Mouse (Mus musculus) spleen, adult 2 months (tissue): ENCODE results near the gene Creg2. TPM values are rescaled to one million over a fixed set of nuclear protein-coding genes. Genes with fewer than 3 reads are reported as not detected.

Experiments used
- DNase-seq, 2 experiments: peaks; one replicate each; pipeline versions ENCODE4 v3.0.0 to v3.0.0-alpha.2; 2012 to 2021; ENCODE audit warnings: low spot score in 2 of 2, low read depth in 1 of 2
- H3K27ac ChIP-seq: fragments of 200-500 bp; 2 replicates; pipeline ENCODE4 v1.5.1; 2012; ENCODE audit warnings: low read length, inconsistent platforms; ENCODE audit not compliant: insufficient read depth
- H3K27me3 ChIP-seq: fragments of 200-500 bp; 2 replicates; pipeline ENCODE4 v1.6.1; 2012; ENCODE audit warnings: mild to moderate bottlenecking, moderate library complexity, low read length, inconsistent platforms; ENCODE audit not compliant: control insufficient read depth, insufficient read depth
- H3K36me3 ChIP-seq: fragments of 200-500 bp; 2 replicates; pipeline ENCODE4 v1.6.1; 2012; ENCODE audit warnings: mild to moderate bottlenecking, low read length, inconsistent platforms; ENCODE audit not compliant: control insufficient read depth, insufficient read depth
- H3K4me1 ChIP-seq: fragments of 200-500 bp; 2 replicates; pipeline ENCODE4 v1.6.1; 2011; ENCODE audit warnings: inconsistent platforms; ENCODE audit not compliant: control insufficient read depth, insufficient read depth, insufficient read length
- H3K4me3 ChIP-seq: fragments of 200-500 bp; 2 replicates; pipeline ENCODE4 v1.5.1; 2011; ENCODE audit warnings: mild to moderate bottlenecking, inconsistent platforms; ENCODE audit not compliant: insufficient read depth, insufficient read length; ENCODE audit errors: extremely low read depth
- CTCF ChIP-seq: fragments of 200-500 bp; IDR thresholded peaks from 2 replicates; pipeline ENCODE4 v1.5.1; 2011; ENCODE audit warnings: mild to moderate bottlenecking, inconsistent platforms; ENCODE audit not compliant: insufficient read depth, insufficient read length, insufficient replicate concordance; ENCODE audit errors: extremely low read depth
- POLR2A ChIP-seq: fragments of 200-500 bp; IDR thresholded peaks from 2 replicates; pipeline ENCODE4 v1.6.1; 2011; ENCODE audit warnings: low read depth, low read length, inconsistent platforms
- whole genome bisulfite sequencing: fragments of 180-500 bp; shearing (Covaris S2); methylation state at CpG from one replicate; pipeline ENCODE4 v1.1.7; 2018; 5-methylcytosine and 5-hydroxymethylcytosine counted together
- polyA plus RNA-seq: library from polyadenylated mRNA; depleted of rRNA; stranded (reverse); fragments of >200 nt; gene quantifications from 2 replicates; pipeline ENCODE4 v1.2.3, GENCODE M21; 2012

The Creg2 gene
- polyA plus RNA-seq, 1 experiment = 0.05 TPM

GRCm38 (mm10) chr1:39688573-39688972 lies 37.3 kb upstream of the Creg2 start:
- no peak for TF ChIP-seq POLR2A
- TF ChIP-seq CTCF = no peak
- Histone ChIP-seq H3K27ac (no peak overlapping the region), H3K4me3 (no peak overlapping the region), H3K4me1 (no peaks in the 10 kb centered on the region), H3K27me3 (no peaks in the 10 kb centered on the region), H3K36me3 (no peaks in the 10 kb centered on the region)
- no peak for DNase-seq
- WGBS = 58% methylated on average over 6 of the region's 6 CpGs

DNA sequence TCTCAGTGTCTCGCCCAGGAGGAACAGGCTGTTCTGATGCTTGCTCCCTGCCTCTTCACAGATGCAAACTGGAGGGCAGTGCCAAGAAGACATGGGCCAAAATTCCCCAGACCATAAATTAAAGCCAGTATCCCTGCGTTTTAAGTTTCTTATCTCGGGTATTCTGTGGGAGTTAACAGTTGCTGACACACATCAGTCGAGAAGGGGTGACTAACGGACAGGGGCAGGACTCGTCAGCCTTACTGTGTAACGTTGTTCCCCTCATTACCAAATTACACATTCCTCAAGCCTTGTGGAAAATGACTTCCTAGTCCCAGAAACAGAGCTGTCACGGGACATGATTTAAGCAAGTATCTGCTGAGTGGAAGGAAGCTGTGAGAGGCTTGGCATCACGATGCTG lies 36.0 kb upstream of the Creg2 start:
- H3K4me3 ChIP-seq = no peak overlapping the region
- H3K36me3 ChIP-seq = no peaks in the 10 kb centered on the region
- 63% methylated on average over 9 of the region's 9 CpGs for WGBS
- H3K4me1 ChIP-seq = no peaks in the 10 kb centered on the region
- H3K27ac ChIP-seq = no peak overlapping the region
- TF ChIP-seq CTCF = no peak
- no peak for TF ChIP-seq POLR2A
- H3K27me3 ChIP-seq = no peaks in the 10 kb centered on the region
- no peak for DNase-seq

GRCm38 (mm10) chr1:39685841-39686240 lies 34.6 kb upstream of the Creg2 start:
- peak; percentile 42 to 61 for DNase-seq
- Histone ChIP-seq H3K4me3 (no peak overlapping the region), H3K36me3 (no peaks in the 10 kb centered on the region), H3K27ac (no peak overlapping the region), H3K4me1 (no peaks in the 10 kb centered on the region), H3K27me3 (no peaks in the 10 kb centered on the region)
- 0% methylated on average over 1 of the region's 1 CpGs for WGBS
- TF ChIP-seq POLR2A = no peak
- TF ChIP-seq CTCF = peak; percentile 28; the same call in 1 of the 2 replicates

- 95% methylated on average over 5 of the region's 5 CpGs for WGBS
- no peak for DNase-seq
Observed at GRCm38 (mm10) chr1:39681638-39682037, 30.4 kb upstream of the Creg2 start.

DNA sequence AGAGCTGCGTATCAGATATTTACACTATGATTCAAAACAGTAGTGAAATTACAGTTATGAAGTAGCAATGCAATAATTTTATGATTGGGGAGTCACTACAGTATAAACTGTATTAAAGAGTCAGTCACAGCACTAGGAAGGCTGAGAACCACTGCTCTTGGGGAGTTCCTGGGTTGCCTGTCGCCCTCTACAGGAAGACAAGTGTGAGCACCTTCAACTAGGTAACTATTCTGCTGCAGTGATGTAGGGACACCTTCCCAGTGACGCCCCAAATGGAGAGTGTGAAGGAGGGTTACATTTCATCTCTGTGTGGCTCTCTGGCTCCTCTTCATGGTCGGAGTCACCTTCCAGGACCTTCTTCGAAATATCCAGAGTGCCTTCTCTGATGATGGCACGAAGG lies 29.3 kb upstream of the Creg2 start:
- Histone ChIP-seq H3K4me3 (no peak overlapping the region), H3K4me1 (no peaks in the 10 kb centered on the region), H3K36me3 (no peaks in the 10 kb centered on the region), H3K27me3 (no peaks in the 10 kb centered on the region), H3K27ac (no peak overlapping the region)
- TF ChIP-seq POLR2A (no peak), CTCF (peak; percentile 3; the same call in 1 of the 2 replicates)
- no peak for DNase-seq
- 74% methylated on average over 6 of the region's 6 CpGs for WGBS

More at GRCm38 (mm10) chr1:39681638-39682037, 30.4 kb upstream of the Creg2 start:
- H3K27ac ChIP-seq = no peak overlapping the region
- no peaks in the 10 kb centered on the region for H3K36me3 ChIP-seq
- no peaks in the 10 kb centered on the region for H3K27me3 ChIP-seq
- H3K4me1 ChIP-seq = no peaks in the 10 kb centered on the region
- TF ChIP-seq CTCF (no peak), POLR2A (no peak)
- H3K4me3 ChIP-seq = no peak overlapping the region

- Histone ChIP-seq H3K4me1 (no peaks in the 10 kb centered on the region), H3K4me3 (no peak overlapping the region), H3K27me3 (no peaks in the 10 kb centered on the region), H3K27ac (no peak overlapping the region), H3K36me3 (no peaks in the 10 kb centered on the region)
- WGBS = 90% methylated on average over 8 of the region's 8 CpGs
- TF ChIP-seq POLR2A (no peak), CTCF (no peak)
- DNase-seq = no peak
Observed at GRCm38 (mm10) chr1:39678883-39679282, 27.6 kb upstream of the Creg2 start.

GRCm38 (mm10) chr1:39676221-39676876 lies 25.1 kb upstream of the Creg2 start:
- H3K27me3 ChIP-seq = no peaks in the 10 kb centered on the region
- no peaks in the 10 kb centered on the region for H3K4me1 ChIP-seq
- TF ChIP-seq CTCF (no peak), POLR2A (no peak)
- no peak overlapping the region for H3K4me3 ChIP-seq
- no peak for DNase-seq
- H3K36me3 ChIP-seq = no peaks in the 10 kb centered on the region
- no peak overlapping the region for H3K27ac ChIP-seq
- WGBS = 80% methylated on average over 5 of the region's 5 CpGs
